Mouse (Mus musculus) heart, postnatal 4 days (tissue): Measurements from ENCODE around the gene Wdr4. TPM values are rescaled to one million over a fixed set of nuclear protein-coding genes. Genes with fewer than 3 reads are reported as not detected.
"Not testable (repeated sequence)": the region's sequence is repeated elsewhere in the genome, so short reads cannot be mapped to it uniquely, and the experiment has no call there.

Experiments used
- DNase-seq: peaks from one replicate; pipeline ENCODE4 v3.0.0; 2021
- total RNA-seq, 2 experiments: library from RNA; stranded (reverse); gene quantifications; 2 replicates each; pipeline ENCODE4 v1.2.3; 2021

Wdr4 gene
- total RNA-seq, 2 experiments from 2014 or later: 15.9 to 16.4 TPM

- DNase-seq: peak; percentile 82
Measured at GRCm38 (mm10) chr17:31535871-31536629, 16.3 kb upstream of the Wdr4 start.

GRCm38 (mm10) chr17:31535358-31535757 lies 15.6 kb upstream of the Wdr4 start:
- no peak for DNase-seq

GRCm38 (mm10) chr17:31532331-31532730 lies 12.6 kb upstream of the Wdr4 start:
- not testable (repeated sequence) for DNase-seq

- no peak for DNase-seq
Measured at GRCm38 (mm10) chr17:31531441-31532158, 11.8 kb upstream of the Wdr4 start.

GRCm38 (mm10) chr17:31529314-31529713 lies 9.5 kb upstream of the Wdr4 start:
- DNase-seq: peak; percentile 46

- DNase-seq: no peak
Measured at GRCm38 (mm10) chr17:31525816-31526215, 6.0 kb upstream of the Wdr4 start.

GRCm38 (mm10) chr17:31525114-31525513 lies 5.3 kb upstream of the Wdr4 start:
- DNase-seq: no peak

- DNase-seq: no peak
Measured at GRCm38 (mm10) chr17:31521948-31522347, 2.2 kb upstream of the Wdr4 start.

- DNase-seq: peak; percentile 77
Measured at GRCm38 (mm10) chr17:31520895-31521294, 1.1 kb upstream of the Wdr4 start.

- DNase-seq: no peak
Measured at GRCm38 (mm10) chr17:31519344-31519945, 335 bp downstream of the Wdr4 start.

- no peak for DNase-seq
Measured at GRCm38 (mm10) chr17:31514696-31515095, 5.1 kb downstream of the Wdr4 start.

- no peak for DNase-seq
Measured at GRCm38 (mm10) chr17:31512593-31512992, 7.2 kb downstream of the Wdr4 start.

- DNase-seq: peak; percentile 85
Measured at GRCm38 (mm10) chr17:31511792-31512495, 7.8 kb downstream of the Wdr4 start.

GRCm38 (mm10) chr17:31510944-31511343 lies 8.8 kb downstream of the Wdr4 start:
- DNase-seq: no peak

- no peak for DNase-seq
Measured at GRCm38 (mm10) chr17:31506282-31506681, 13.5 kb downstream of the Wdr4 start.

- no peak for DNase-seq
Measured at GRCm38 (mm10) chr17:31505013-31505412, 14.8 kb downstream of the Wdr4 start.

GRCm38 (mm10) chr17:31503936-31504335 lies 15.8 kb downstream of the Wdr4 start:
- no peak for DNase-seq

- DNase-seq: no peak
Measured at GRCm38 (mm10) chr17:31503337-31503736, 16.4 kb downstream of the Wdr4 start.

- no peak for DNase-seq
Measured at GRCm38 (mm10) chr17:31502261-31502927, 17.4 kb downstream of the Wdr4 start.

- DNase-seq: no peak
Measured at GRCm38 (mm10) chr17:31500908-31501307, 18.9 kb downstream of the Wdr4 start.

GRCm38 (mm10) chr17:31500416-31500815 lies 19.4 kb downstream of the Wdr4 start:
- no peak for DNase-seq

- no peak for DNase-seq
Measured at GRCm38 (mm10) chr17:31499725-31500124, 20.1 kb downstream of the Wdr4 start.
